ENCODE assay signal across 23 mouse cellular contexts in the genomic region with DNA sequence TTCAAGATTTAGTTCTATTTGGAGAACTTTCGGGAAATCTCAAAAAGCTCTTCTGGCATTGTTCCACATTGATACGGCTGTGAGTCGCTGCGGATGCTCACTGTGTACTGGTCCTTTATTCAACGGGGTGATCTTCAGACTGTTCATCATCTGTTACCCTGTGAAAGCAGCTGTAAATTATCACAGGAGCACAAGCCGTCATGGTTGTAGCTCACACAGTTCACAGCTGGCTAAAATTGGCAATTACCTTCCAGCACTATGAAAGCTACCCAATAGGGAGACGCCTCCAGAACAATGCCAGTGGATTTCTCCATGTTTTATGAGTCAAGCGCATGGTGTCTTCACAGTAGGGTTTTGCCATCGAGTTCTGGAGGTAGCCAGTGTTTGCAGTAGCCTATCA.
DNase-seq lines count a peak whose midpoint lies in the region; ATAC-seq lines count a peak whose summit lies in the region.
"Had no signal": no experiment of that assay in that cellular context is flagged by ENCODE, and none has a peak within 500 bp of the region (broad histone marks: within the 10 kb centered on the region; RNA-seq: fewer than 3 reads in every experiment).

No protein-coding gene starts in this region.

- no peak overlapping the region for H3K4me3 ChIP-seq in forebrain, embryonic 12.5 days (replicated peaks)
- no peak overlapping the region for H3K4me3 ChIP-seq in forebrain, embryonic 11.5 days (ENCODE audit: low read depth, low read length)
- no peak overlapping the region for H3K4me3 ChIP-seq in midbrain, embryonic 13.5 days (replicated peaks)
- no peak overlapping the region for H3K4me3 ChIP-seq in midbrain, embryonic 10.5 days
- H3K4me3 ChIP-seq in midbrain, embryonic 14.5 days (replicated peaks; ENCODE audit: low read depth, low read length): no peak overlapping the region
- H3K4me3 ChIP-seq: embryonic facial prominence, embryonic 15.5 days; limb, embryonic 13.5 days; liver, embryonic 15.5 days had no signal

- 0 out of 2 replicates have a peak, but pooled peaks have one; percentile 23 for ATAC-seq in forebrain, embryonic 12.5 days (ENCODE audit: low FRiP score)
- ATAC-seq in forebrain, embryonic 11.5 days (replicated peaks; ENCODE audit: low FRiP score): no peak
- ATAC-seq in midbrain, embryonic 13.5 days: 0 out of 2 replicates have a peak, but pooled peaks have one; percentile 43
- ATAC-seq in midbrain, embryonic 14.5 days (ENCODE audit: low FRiP score, low TSS enrichment): peak; percentile 31; the same call in 1 of the 2 replicates
- ATAC-seq in cerebellum, adult (ENCODE audit: insufficient number of reproducible peaks, low FRiP score, low TSS enrichment): no peak
- ATAC-seq: CD4-positive, CD25-positive, alpha-beta regulatory T cell, adult 4 months; intestine, embryonic 16.5 days; lung, postnatal 0 days had no signal

- H3K9me3 ChIP-seq in forebrain, embryonic 12.5 days: no peaks in the 10 kb centered on the region
- H3K9me3 ChIP-seq in forebrain, embryonic 11.5 days (ENCODE audit: control insufficient read depth, low read length): no peaks in the 10 kb centered on the region
- H3K9me3 ChIP-seq in midbrain, embryonic 13.5 days: no peaks in the 10 kb centered on the region
- H3K9me3 ChIP-seq in midbrain, embryonic 10.5 days (replicated peaks): no peaks in the 10 kb centered on the region
- H3K9me3 ChIP-seq in midbrain, embryonic 14.5 days (ENCODE audit: control insufficient read depth, low read length): no peaks in the 10 kb centered on the region
- H3K9me3 ChIP-seq: embryonic facial prominence, embryonic 15.5 days; G1E; limb, embryonic 13.5 days; liver, embryonic 15.5 days had no signal

- DNase-seq in forebrain, embryonic 11.5 days (ENCODE audit: low spot score): no peak
- DNase-seq in midbrain, embryonic 10.5 days (ENCODE audit: low spot score): no peak
- DNase-seq in midbrain, embryonic 14.5 days: no peak
- DNase-seq in urinary bladder, adult 2 months (ENCODE audit: low spot score): no peak
- DNase-seq in retina, embryonic 14.5 days (ENCODE audit: low spot score): no peak
- DNase-seq: cerebellum, adult 11 months; cerebellum, postnatal 14 days; embryo, embryonic 11 days; gastrocnemius, postnatal 36 days; heart, postnatal 14 days; right cerebral cortex, postnatal 25 days; thymus, postnatal 14 days had no signal

- H3K27ac ChIP-seq in forebrain, embryonic 12.5 days: no peak overlapping the region
- no peak overlapping the region for H3K27ac ChIP-seq in forebrain, embryonic 11.5 days (ENCODE audit: low read depth, low read length)
- H3K27ac ChIP-seq in midbrain, embryonic 13.5 days: 0 out of 2 replicates have a peak overlapping the region, but pooled peaks have one; percentile 5
- H3K27ac ChIP-seq in midbrain, embryonic 10.5 days (replicated peaks): no peak overlapping the region
- H3K27ac ChIP-seq in midbrain, embryonic 14.5 days (replicated peaks; ENCODE audit: low read depth, low read length): peak overlapping the region; percentile 45; the same call in 1 of the 2 replicates
- H3K27ac ChIP-seq: embryonic facial prominence, embryonic 15.5 days; limb, embryonic 13.5 days; liver, embryonic 15.5 days had no signal

- H3K4me1 ChIP-seq in forebrain, embryonic 12.5 days: no peaks in the 10 kb centered on the region
- H3K4me1 ChIP-seq in forebrain, embryonic 11.5 days (replicated peaks; ENCODE audit: control insufficient read depth, insufficient read depth, low read length): no peaks in the 10 kb centered on the region
- 0 out of 2 replicates have a peak, but pooled peaks cover 4% of the 10 kb centered on the region for H3K4me1 ChIP-seq in midbrain, embryonic 13.5 days (replicated peaks)
- H3K4me1 ChIP-seq in midbrain, embryonic 10.5 days: no peaks in the 10 kb centered on the region
- no peaks in the 10 kb centered on the region for H3K4me1 ChIP-seq in midbrain, embryonic 14.5 days (ENCODE audit: control insufficient read depth, insufficient read depth, low read length)
- H3K4me1 ChIP-seq: embryonic facial prominence, embryonic 15.5 days; limb, embryonic 13.5 days; liver, embryonic 15.5 days had no signal

- H3K9ac ChIP-seq in forebrain, embryonic 12.5 days: no peak overlapping the region
- no peak overlapping the region for H3K9ac ChIP-seq in forebrain, embryonic 11.5 days (ENCODE audit: low read length)
- H3K9ac ChIP-seq in midbrain, embryonic 13.5 days (replicated peaks): no peak overlapping the region
- no peak overlapping the region for H3K9ac ChIP-seq in midbrain, embryonic 14.5 days (replicated peaks; ENCODE audit: low read length)
- H3K9ac ChIP-seq: embryonic facial prominence, embryonic 15.5 days; limb, embryonic 13.5 days; liver, embryonic 15.5 days had no signal

- H3K4me2 ChIP-seq in forebrain, embryonic 12.5 days: no peak overlapping the region
- no peak overlapping the region for H3K4me2 ChIP-seq in forebrain, embryonic 11.5 days (ENCODE audit: low read depth, low read length, severe bottlenecking)
- H3K4me2 ChIP-seq in midbrain, embryonic 13.5 days (replicated peaks): no peak overlapping the region
- no peak overlapping the region for H3K4me2 ChIP-seq in midbrain, embryonic 14.5 days (ENCODE audit: low read length)
- H3K4me2 ChIP-seq: embryonic facial prominence, embryonic 15.5 days; heart, embryonic 11.5 days; limb, embryonic 13.5 days; liver, embryonic 15.5 days had no signal

- no peaks in the 10 kb centered on the region for H3K36me3 ChIP-seq in forebrain, embryonic 12.5 days (replicated peaks)
- H3K36me3 ChIP-seq in forebrain, embryonic 11.5 days (ENCODE audit: control insufficient read depth, insufficient read depth, low read length): no peaks in the 10 kb centered on the region
- H3K36me3 ChIP-seq in midbrain, embryonic 13.5 days: no peaks in the 10 kb centered on the region
- H3K36me3 ChIP-seq in midbrain, embryonic 10.5 days: no peaks in the 10 kb centered on the region
- no peaks in the 10 kb centered on the region for H3K36me3 ChIP-seq in midbrain, embryonic 14.5 days (ENCODE audit: control insufficient read depth, insufficient read depth, low read length)
- H3K36me3 ChIP-seq: embryonic facial prominence, embryonic 15.5 days; G1E; limb, embryonic 13.5 days; liver, embryonic 15.5 days had no signal

- WGBS in forebrain, embryonic 12.5 days: 80% methylated on average over 9 of the region's 9 CpGs
- 88% methylated on average over 9 of the region's 9 CpGs for WGBS in forebrain, embryonic 11.5 days
- WGBS in midbrain, embryonic 13.5 days: 75% methylated on average over 9 of the region's 9 CpGs
- 92% methylated on average over 9 of the region's 9 CpGs for WGBS in midbrain, embryonic 10.5 days
- WGBS in midbrain, embryonic 14.5 days: 69% methylated on average over 9 of the region's 9 CpGs

- H3K27me3 ChIP-seq in forebrain, embryonic 12.5 days: no peaks in the 10 kb centered on the region
- H3K27me3 ChIP-seq in forebrain, embryonic 11.5 days (ENCODE audit: control insufficient read depth, insufficient read depth, low read length): no peaks in the 10 kb centered on the region
- no peaks in the 10 kb centered on the region for H3K27me3 ChIP-seq in midbrain, embryonic 13.5 days
- no peaks in the 10 kb centered on the region for H3K27me3 ChIP-seq in midbrain, embryonic 10.5 days (ENCODE audit: low read depth, poor library complexity, severe bottlenecking)
- H3K27me3 ChIP-seq in midbrain, embryonic 14.5 days (ENCODE audit: control insufficient read depth, insufficient read depth, low read length): no peaks in the 10 kb centered on the region
- H3K27me3 ChIP-seq: embryonic facial prominence, embryonic 15.5 days; limb, embryonic 13.5 days; liver, embryonic 15.5 days had no signal

Comparison
In these comparisons a context has a peak if more than half of its experiments do, and no peak if none do; other contexts are left out.
1. ATAC-seq: peak in forebrain, embryonic 12.5 days (single experiment), midbrain, embryonic 13.5 days (single experiment) and midbrain, embryonic 14.5 days (single experiment); none in forebrain, embryonic 11.5 days (single experiment) and cerebellum, adult (single experiment).
2. H3K27ac ChIP-seq: peak in midbrain, embryonic 13.5 days (single experiment) and midbrain, embryonic 14.5 days (single experiment); none in forebrain, embryonic 12.5 days (single experiment), forebrain, embryonic 11.5 days (single experiment) and midbrain, embryonic 10.5 days (single experiment).